Comparison of ENCODE assay signal across 13 mouse cellular contexts in genomic region chr2:162031636-162032035, GRCm38 (mm10).
A peak's percentile ranks its signal among the peaks of the same experiment; 100 is the strongest.
DNase-seq lines count a peak whose midpoint lies in the region; ATAC-seq lines count a peak whose summit lies in the region.
"Had no signal": no experiment of that assay in that cellular context is flagged by ENCODE, and none has a peak within 500 bp of the region (broad histone marks: within the 10 kb centered on the region; RNA-seq: fewer than 3 reads in every experiment).

No protein-coding gene starts in this region.

- WGBS in hindbrain, embryonic 11.5 days, result 78% methylated on average over 4 of the region's 4 CpGs
- WGBS in hindbrain, embryonic 16.5 days, result 80% methylated on average over 4 of the region's 4 CpGs
- WGBS in embryonic facial prominence, embryonic 14.5 days, result 70% methylated on average over 4 of the region's 4 CpGs

- H3K4me2 ChIP-seq in hindbrain, embryonic 11.5 days (replicated peaks; ENCODE audit: low read depth, low read length), result no peak overlapping the region
- H3K4me2 ChIP-seq in hindbrain, embryonic 16.5 days (ENCODE audit: low read length), result no peak overlapping the region
- H3K4me2 ChIP-seq in embryonic facial prominence, embryonic 14.5 days (ENCODE audit: low read depth, low read length), result no peak overlapping the region
- H3K4me2 ChIP-seq: embryonic facial prominence, embryonic 15.5 days; forebrain, embryonic 15.5 days had no signal

- H3K9me3 ChIP-seq in hindbrain, embryonic 11.5 days (ENCODE audit: control insufficient read depth, low read length), result no peaks in the 10 kb centered on the region
- H3K9me3 ChIP-seq in hindbrain, embryonic 16.5 days (ENCODE audit: control insufficient read depth, low read length), result no peaks in the 10 kb centered on the region
- H3K9me3 ChIP-seq in embryonic facial prominence, embryonic 14.5 days (ENCODE audit: control insufficient read depth, low read length), result no peaks in the 10 kb centered on the region
- H3K9me3 ChIP-seq: embryonic facial prominence, embryonic 15.5 days; forebrain, embryonic 15.5 days had no signal

- no peaks in the 10 kb centered on the region for H3K36me3 ChIP-seq in hindbrain, embryonic 11.5 days (ENCODE audit: control insufficient read depth, insufficient read depth, low read length)
- no peaks in the 10 kb centered on the region for H3K36me3 ChIP-seq in hindbrain, embryonic 16.5 days (ENCODE audit: control insufficient read depth, insufficient read depth, low read length)
- H3K36me3 ChIP-seq in embryonic facial prominence, embryonic 14.5 days (ENCODE audit: control insufficient read depth, insufficient read depth, low read length), result no peaks in the 10 kb centered on the region
- H3K36me3 ChIP-seq: embryonic facial prominence, embryonic 15.5 days; forebrain, embryonic 15.5 days had no signal

- no peak overlapping the region for H3K9ac ChIP-seq in hindbrain, embryonic 11.5 days (ENCODE audit: low read depth, low read length)
- H3K9ac ChIP-seq in hindbrain, embryonic 16.5 days (ENCODE audit: low read depth, low read length), result no peak overlapping the region
- H3K9ac ChIP-seq in embryonic facial prominence, embryonic 14.5 days (ENCODE audit: low read depth, low read length), result no peak overlapping the region
- H3K9ac ChIP-seq: embryonic facial prominence, embryonic 15.5 days; forebrain, embryonic 15.5 days had no signal

- no peak for ATAC-seq in hindbrain, embryonic 11.5 days (ENCODE audit: low FRiP score)
- ATAC-seq in hindbrain, embryonic 16.5 days, result no peak
- ATAC-seq in embryonic facial prominence, embryonic 14.5 days (ENCODE audit: low read depth), result no peak
- ATAC-seq in megakaryocyte, adult 5-6 weeks (ENCODE audit: poor library complexity, severe bottlenecking), result no peak
- ATAC-seq: forebrain, embryonic 15.5 days had no signal

- peak; percentile 52 for DNase-seq in hindbrain, embryonic 11.5 days (ENCODE audit: low spot score)
- peak; percentile 0 for DNase-seq in ovary, postnatal 14 days (ENCODE audit: low spot score)
- no peak for DNase-seq in ovary, adult 18-20 months (ENCODE audit: low spot score)
- DNase-seq in embryonic facial prominence, embryonic 14.5 days (ENCODE audit: low spot score), result peak; percentile 77
- DNase-seq in thymus, postnatal 4 days, result no peak
- DNase-seq: adrenal gland, postnatal 36 days; cerebellum, adult 18-20 months; lung, postnatal 4 days; thymus, postnatal 14 days had no signal

- H3K4me3 ChIP-seq in hindbrain, embryonic 11.5 days (ENCODE audit: low read depth, low read length), result no peak overlapping the region
- no peak overlapping the region for H3K4me3 ChIP-seq in hindbrain, embryonic 16.5 days (ENCODE audit: low read length)
- H3K4me3 ChIP-seq in embryonic facial prominence, embryonic 14.5 days (ENCODE audit: low read depth, low read length), result no peak overlapping the region
- H3K4me3 ChIP-seq: embryonic facial prominence, embryonic 15.5 days; forebrain, embryonic 15.5 days had no signal

- H3K27ac ChIP-seq in hindbrain, embryonic 11.5 days (ENCODE audit: low read depth, low read length), result no peak overlapping the region
- H3K27ac ChIP-seq in hindbrain, embryonic 16.5 days (ENCODE audit: low read depth, low read length), result no peak overlapping the region
- H3K27ac ChIP-seq in embryonic facial prominence, embryonic 14.5 days (replicated peaks; ENCODE audit: low read depth, low read length), result no peak overlapping the region
- H3K27ac ChIP-seq: embryonic facial prominence, embryonic 15.5 days; forebrain, embryonic 15.5 days had no signal

- H3K4me1 ChIP-seq in hindbrain, embryonic 11.5 days (replicated peaks; ENCODE audit: control insufficient read depth, insufficient read depth, low read length), result no peaks in the 10 kb centered on the region
- no peaks in the 10 kb centered on the region for H3K4me1 ChIP-seq in hindbrain, embryonic 16.5 days (ENCODE audit: control insufficient read depth, insufficient read depth, low read depth, low read length)
- no peaks in the 10 kb centered on the region for H3K4me1 ChIP-seq in embryonic facial prominence, embryonic 14.5 days (ENCODE audit: control insufficient read depth, insufficient read depth, low read length)
- H3K4me1 ChIP-seq: embryonic facial prominence, embryonic 15.5 days; forebrain, embryonic 15.5 days had no signal

- no peaks in the 10 kb centered on the region for H3K27me3 ChIP-seq in hindbrain, embryonic 11.5 days (ENCODE audit: control insufficient read depth, insufficient read depth, low read length)
- no peaks in the 10 kb centered on the region for H3K27me3 ChIP-seq in hindbrain, embryonic 16.5 days (replicated peaks; ENCODE audit: control insufficient read depth, insufficient read depth, low read length)
- H3K27me3 ChIP-seq in embryonic facial prominence, embryonic 14.5 days (replicated peaks; ENCODE audit: control insufficient read depth, insufficient read depth, low read length), result no peaks in the 10 kb centered on the region
- H3K27me3 ChIP-seq: embryonic facial prominence, embryonic 15.5 days; forebrain, embryonic 15.5 days had no signal

Comparison
In these comparisons a context has a peak if more than half of its experiments do, and no peak if none do; other contexts are left out.
1. DNase-seq: peak in hindbrain, embryonic 11.5 days (single experiment), ovary, postnatal 14 days (single experiment) and embryonic facial prominence, embryonic 14.5 days (single experiment); none in ovary, adult 18-20 months (single experiment) and thymus, postnatal 4 days (single experiment).